Mouse (Mus musculus) kidney, adult 9 months (tissue): ENCODE results near the gene Actn1.
A peak's percentile ranks its signal among the peaks of the same experiment; 100 is the strongest.

Experiments
- DNase-seq: peaks from one replicate; pipeline ENCODE4 v3.0.0; 2022

Actn1 gene

GRCm38 (mm10) chr12:80178035-80178434 lies 82.1 kb downstream of the Actn1 start:
- DNase-seq = no peak

- DNase-seq = no peak
Observed at GRCm38 (mm10) chr12:80168736-80169135, 91.4 kb downstream of the Actn1 start.

- peak; percentile 90 for DNase-seq
Observed at GRCm38 (mm10) chr12:80168178-80168686, 91.9 kb downstream of the Actn1 start.

GRCm38 (mm10) chr12:80167321-80167720 lies 92.8 kb downstream of the Actn1 start:
- no peak for DNase-seq

GRCm38 (mm10) chr12:80166651-80167050 lies 93.5 kb downstream of the Actn1 start:
- no peak for DNase-seq

GRCm38 (mm10) chr12:80164526-80164925 lies 95.6 kb downstream of the Actn1 start:
- DNase-seq = no peak

GRCm38 (mm10) chr12:80162448-80162847 lies 97.7 kb downstream of the Actn1 start:
- no peak for DNase-seq

- DNase-seq = peak; percentile 49
Observed at GRCm38 (mm10) chr12:80157675-80158074, 102.5 kb downstream of the Actn1 start.

GRCm38 (mm10) chr12:80153687-80154326 lies 106.4 kb downstream of the Actn1 start:
- peak; percentile 57 for DNase-seq

- DNase-seq = no peak
Observed at GRCm38 (mm10) chr12:80153078-80153477, 107.1 kb downstream of the Actn1 start.

GRCm38 (mm10) chr12:80151821-80152220 lies 108.3 kb downstream of the Actn1 start:
- no peak for DNase-seq

- DNase-seq = peak; percentile 60
Observed at GRCm38 (mm10) chr12:80150624-80151023, 109.5 kb downstream of the Actn1 start.

- DNase-seq = no peak
Observed at GRCm38 (mm10) chr12:80147563-80148214, 112.5 kb downstream of the Actn1 start.

GRCm38 (mm10) chr12:80146227-80147223 lies 113.6 kb downstream of the Actn1 start:
- peak; percentile 77 for DNase-seq

- DNase-seq = no peak
Observed at GRCm38 (mm10) chr12:80145365-80145764, 114.8 kb downstream of the Actn1 start.

GRCm38 (mm10) chr12:80144846-80145245 lies 115.3 kb downstream of the Actn1 start:
- no peak for DNase-seq

- peak; percentile 51 for DNase-seq
Observed at GRCm38 (mm10) chr12:80141470-80141869, 118.7 kb downstream of the Actn1 start.

- DNase-seq = no peak
Observed at GRCm38 (mm10) chr12:80141011-80141410, 119.2 kb downstream of the Actn1 start.

GRCm38 (mm10) chr12:80137744-80138143 lies 122.4 kb downstream of the Actn1 start:
- no peak for DNase-seq

- no peak for DNase-seq
Observed at GRCm38 (mm10) chr12:80137246-80137645, 122.9 kb downstream of the Actn1 start.

GRCm38 (mm10) chr12:80136264-80136930 lies 123.8 kb downstream of the Actn1 start:
- DNase-seq = no peak

- DNase-seq = no peak
Observed at GRCm38 (mm10) chr12:80135173-80135572, 125.0 kb downstream of the Actn1 start.
